Mouse (Mus musculus): ENCODE data around the gene Napa.

Napa gene

GRCm38 (mm10) chr7:16099901-16100300, 1.6 kb downstream of the Napa start:
- DNase-seq: no peak

- DNase-seq: no peak
Measured at GRCm38 (mm10) chr7:16101081-16101480, 2.8 kb downstream of the Napa start.

- no peak for DNase-seq
Measured at GRCm38 (mm10) chr7:16101726-16102475, 3.6 kb downstream of the Napa start.

GRCm38 (mm10) chr7:16102686-16103226, 4.5 kb downstream of the Napa start:
- DNase-seq: no peak

- peak; percentile 50 for DNase-seq
Measured at GRCm38 (mm10) chr7:16103760-16104159, 5.5 kb downstream of the Napa start.

- DNase-seq: peak; percentile 73
Measured at GRCm38 (mm10) chr7:16104611-16105388, 6.5 kb downstream of the Napa start.

- DNase-seq: no peak
Measured at GRCm38 (mm10) chr7:16108886-16109542, 10.8 kb downstream of the Napa start.

GRCm38 (mm10) chr7:16110158-16110557, 11.9 kb downstream of the Napa start:
- DNase-seq: no peak

GRCm38 (mm10) chr7:16111284-16112090, 13.2 kb downstream of the Napa start:
- no peak for DNase-seq

- no peak for DNase-seq
Measured at GRCm38 (mm10) chr7:16116418-16116817, 18.2 kb downstream of the Napa start.

GRCm38 (mm10) chr7:16117100-16117499, 18.8 kb downstream of the Napa start:
- DNase-seq: no peak

- peak; percentile 96 for DNase-seq
Measured at GRCm38 (mm10) chr7:16119569-16120261, 21.5 kb downstream of the Napa start, which contains the start of gene Kptn. Gene Kptn, plus strand, starts transcription at chr7:16119895.

GRCm38 (mm10) chr7:16120262-16120600, 22.0 kb downstream of the Napa start:
- DNase-seq: no peak

- no peak for DNase-seq
Measured at GRCm38 (mm10) chr7:16125829-16126228, 27.6 kb downstream of the Napa start.

- DNase-seq: no peak
Measured at GRCm38 (mm10) chr7:16128344-16128743, 30.1 kb downstream of the Napa start.

GRCm38 (mm10) chr7:16128899-16129298, 30.6 kb downstream of the Napa start:
- DNase-seq: no peak

GRCm38 (mm10) chr7:16129421-16129845, 31.2 kb downstream of the Napa start, which contains the start of gene Slc8a2:
Gene Slc8a2, plus strand, starts transcription at chr7:16129826.
- DNase-seq: peak; percentile 92

- DNase-seq: peak; percentile 94
Measured at GRCm38 (mm10) chr7:16129846-16130691, 31.8 kb downstream of the Napa start.

GRCm38 (mm10) chr7:16130956-16131634, 32.8 kb downstream of the Napa start:
- peak; percentile 16 for DNase-seq

GRCm38 (mm10) chr7:16132161-16132581, 33.9 kb downstream of the Napa start:
- peak; percentile 21 for DNase-seq
